ENCODE assay signal across 11 mouse cellular contexts in genomic region chr3:101513611-101514311, GRCm38 (mm10).
DNase-seq lines count a peak whose midpoint lies in the region; ATAC-seq lines count a peak whose summit lies in the region.
"Had no signal": no experiment of that assay in that cellular context is flagged by ENCODE, and none has a peak within 500 bp of the region (broad histone marks: within the 10 kb centered on the region; RNA-seq: fewer than 3 reads in every experiment).

No protein-coding gene starts in this region.

- WGBS in forebrain, embryonic 10.5 days, result 71% methylated on average over 13 of the region's 13 CpGs
- 57% methylated on average over 13 of the region's 13 CpGs for WGBS in forebrain, embryonic 16.5 days
- 24% methylated on average over 13 of the region's 13 CpGs for WGBS in midbrain, embryonic 14.5 days

- no peaks in the 10 kb centered on the region for H3K36me3 ChIP-seq in forebrain, embryonic 10.5 days (replicated peaks)
- H3K36me3 ChIP-seq in forebrain, embryonic 16.5 days (ENCODE audit: control insufficient read depth, insufficient read depth), result no peaks in the 10 kb centered on the region
- H3K36me3 ChIP-seq in midbrain, embryonic 14.5 days (ENCODE audit: control insufficient read depth, insufficient read depth, low read length), result no peaks in the 10 kb centered on the region
- H3K36me3 ChIP-seq: limb, embryonic 15.5 days had no signal

- peaks cover 29% of the 10 kb centered on the region for H3K4me1 ChIP-seq in forebrain, embryonic 10.5 days
- peaks cover 4% of the 10 kb centered on the region; the same call in 1 of the 2 replicates for H3K4me1 ChIP-seq in forebrain, embryonic 16.5 days (replicated peaks; ENCODE audit: control insufficient read depth, insufficient read depth, low read length)
- H3K4me1 ChIP-seq in midbrain, embryonic 14.5 days (ENCODE audit: control insufficient read depth, insufficient read depth, low read length), result peaks cover 21% of the 10 kb centered on the region

- no peaks in the 10 kb centered on the region for H3K27me3 ChIP-seq in forebrain, embryonic 10.5 days (ENCODE audit: poor library complexity, severe bottlenecking)
- no peaks in the 10 kb centered on the region for H3K27me3 ChIP-seq in forebrain, embryonic 16.5 days (replicated peaks; ENCODE audit: control insufficient read depth, insufficient read depth, low read length)
- no peaks in the 10 kb centered on the region for H3K27me3 ChIP-seq in midbrain, embryonic 14.5 days (ENCODE audit: control insufficient read depth, insufficient read depth, low read length)
- H3K27me3 ChIP-seq: limb, embryonic 15.5 days had no signal

- peaks cover 7% of the 10 kb centered on the region for H3K9me3 ChIP-seq in forebrain, embryonic 10.5 days
- no peaks in the 10 kb centered on the region for H3K9me3 ChIP-seq in forebrain, embryonic 16.5 days (ENCODE audit: control insufficient read depth, low read length)
- 0 out of 2 replicates have a peak, but pooled peaks cover 5% of the 10 kb centered on the region for H3K9me3 ChIP-seq in midbrain, embryonic 14.5 days (ENCODE audit: control insufficient read depth, low read length)
- H3K9me3 ChIP-seq: limb, embryonic 15.5 days had no signal

- H3K4me2 ChIP-seq in forebrain, embryonic 16.5 days (ENCODE audit: low read length), result no peak overlapping the region
- H3K4me2 ChIP-seq in midbrain, embryonic 14.5 days (ENCODE audit: low read length), result no peak overlapping the region
- H3K4me2 ChIP-seq: heart, embryonic 11.5 days; limb, embryonic 15.5 days had no signal

- H3K4me3 ChIP-seq in forebrain, embryonic 10.5 days, result no peak overlapping the region
- no peak overlapping the region for H3K4me3 ChIP-seq in forebrain, embryonic 16.5 days (replicated peaks; ENCODE audit: low read length)
- H3K4me3 ChIP-seq in midbrain, embryonic 14.5 days (replicated peaks; ENCODE audit: low read depth, low read length), result no peak overlapping the region
- H3K4me3 ChIP-seq: limb, embryonic 15.5 days had no signal

- H3K27ac ChIP-seq in forebrain, embryonic 10.5 days, result peak overlapping the region; percentile 40; the same call in 1 of the 2 replicates
- no peak overlapping the region for H3K27ac ChIP-seq in forebrain, embryonic 16.5 days (ENCODE audit: low read length)
- H3K27ac ChIP-seq in midbrain, embryonic 14.5 days (replicated peaks; ENCODE audit: low read depth, low read length), result peak overlapping the region; percentile 72
- H3K27ac ChIP-seq: limb, embryonic 15.5 days had no signal

- H3K9ac ChIP-seq in forebrain, embryonic 16.5 days (replicated peaks; ENCODE audit: low read depth, low read length), result no peak overlapping the region
- no peak overlapping the region for H3K9ac ChIP-seq in midbrain, embryonic 14.5 days (replicated peaks; ENCODE audit: low read length)
- H3K9ac ChIP-seq: limb, embryonic 15.5 days had no signal

- no peak for DNase-seq in forebrain, embryonic 10.5 days (ENCODE audit: extremely low spot score, low spot score)
- peak; percentile 46 for DNase-seq in embryo, embryonic 11 days
- DNase-seq in kidney, adult 18-20 months, result peak; percentile 82
- DNase-seq in midbrain, embryonic 14.5 days, result peak; percentile 65
- DNase-seq in urinary bladder, postnatal 36 days (ENCODE audit: low spot score in 2 of 2), result no peak
- no peak for DNase-seq in right cerebral cortex, postnatal 10 days (ENCODE audit: low spot score in 2 of 2)
- no peak for DNase-seq in cerebellum, adult 18-20 months
- DNase-seq: thymus, postnatal 25 days had no signal

- ATAC-seq in forebrain, embryonic 16.5 days, result no peak
- ATAC-seq in midbrain, embryonic 14.5 days (ENCODE audit: low FRiP score, low TSS enrichment), result peak; percentile 38; the same call in 1 of the 2 replicates

Comparison
In these comparisons a context has a peak if more than half of its experiments do, and no peak if none do; other contexts are left out.
1. DNase-seq: peak in embryo, embryonic 11 days (single experiment), kidney, adult 18-20 months (single experiment) and midbrain, embryonic 14.5 days (single experiment); none in forebrain, embryonic 10.5 days (single experiment), urinary bladder, postnatal 36 days (0 of 2), right cerebral cortex, postnatal 10 days (0 of 2) and cerebellum, adult 18-20 months (0 of 2).